Comparison of ENCODE assay signal across 8 mouse cellular contexts in genomic region chr1:191963948-191964772, GRCm38 (mm10). TPM values are rescaled to one million over a fixed set of nuclear protein-coding genes. Genes with fewer than 3 reads are reported as not detected.
DNase-seq lines count a peak whose midpoint lies in the region; ATAC-seq lines count a peak whose summit lies in the region.

No protein-coding gene starts in this region.

- no peaks in the 10 kb centered on the region for H3K9me3 ChIP-seq in hindbrain, embryonic 14.5 days (ENCODE audit: control insufficient read depth, low read length)

- DNase-seq in NIH3T3 (ENCODE audit: low read depth) = peak; percentile 95
- peak; percentile 41 for DNase-seq in cerebellum, adult 9-11 months
- peak; percentile 79 to 81 for DNase-seq in frontal cortex, postnatal 36 days (ENCODE audit: low spot score in 2 of 2)
- peak; percentile 65 for DNase-seq in hindbrain, embryonic 14.5 days (ENCODE audit: low spot score)
- peak; percentile 70 to 95 for DNase-seq in layer of hippocampus, postnatal 25 days (ENCODE audit: extremely low spot score in 1 of 2, low spot score in 1 of 2)
- DNase-seq in lung, postnatal 14 days = peak; percentile 94
- peak; percentile 82 for DNase-seq in retina, embryonic 14.5 days (ENCODE audit: low spot score)
- DNase-seq in thymus, postnatal 25 days = peak; percentile 83

- H3K4me2 ChIP-seq in hindbrain, embryonic 14.5 days (replicated peaks) = no peak overlapping the region

- no peak overlapping the region for H3K9ac ChIP-seq in hindbrain, embryonic 14.5 days

- H3K4me3 ChIP-seq in hindbrain, embryonic 14.5 days (replicated peaks; ENCODE audit: low read length) = no peak overlapping the region

- no peaks in the 10 kb centered on the region for H3K27me3 ChIP-seq in hindbrain, embryonic 14.5 days (ENCODE audit: control insufficient read depth, insufficient read depth, low read length)

- no peaks in the 10 kb centered on the region for H3K36me3 ChIP-seq in hindbrain, embryonic 14.5 days (replicated peaks; ENCODE audit: control insufficient read depth, insufficient read depth)

- no peaks in the 10 kb centered on the region for H3K4me1 ChIP-seq in hindbrain, embryonic 14.5 days (replicated peaks; ENCODE audit: control insufficient read depth, insufficient read depth, low read length)

- 21% methylated on average over 8 of the region's 8 CpGs for WGBS in hindbrain, embryonic 14.5 days

- no peak for ATAC-seq in hindbrain, embryonic 14.5 days (ENCODE audit: low FRiP score)

- H3K27ac ChIP-seq in hindbrain, embryonic 14.5 days = no peak overlapping the region

RNA-seq across cellular contexts. Expression of gene Rd3, which starts 13.0 kb away (rescaled TPM):
- 2.6 and 5.3 TPM in 2 replicates for polyA plus RNA-seq in hindbrain, embryonic 14.5 days (2014; fragmentation: Nextera tagmentation; extraction: Ambion mirVana)
- total RNA-seq in layer of hippocampus, postnatal 25 days (2021) = under 1 TPM; 0.28 to 0.34 TPM

RNA-seq across cellular contexts. Expression of gene Slc30a1, which starts 57.6 kb away (rescaled TPM):
- polyA plus RNA-seq in hindbrain, embryonic 14.5 days (2014; fragmentation: Nextera tagmentation; extraction: Ambion mirVana) = 3.5 and 3.7 TPM in 2 replicates
- total RNA-seq in layer of hippocampus, postnatal 25 days (2021) = 10 to 100 TPM; 34.5 to 35.5 TPM

Comparison
In these comparisons a context has a peak if more than half of its experiments do, and no peak if none do; other contexts are left out.
1. DNase-seq: peak in every context shown above with its lines; median percentile 95 in NIH3T3; 94 in lung, postnatal 14 days; 83 in thymus, postnatal 25 days; 82 in layer of hippocampus, postnatal 25 days; 82 in retina, embryonic 14.5 days; 80 in frontal cortex, postnatal 36 days; 65 in hindbrain, embryonic 14.5 days; 41 in cerebellum, adult 9-11 months.